8 mouse cellular contexts compared by ENCODE assay signal in the genomic region with DNA sequence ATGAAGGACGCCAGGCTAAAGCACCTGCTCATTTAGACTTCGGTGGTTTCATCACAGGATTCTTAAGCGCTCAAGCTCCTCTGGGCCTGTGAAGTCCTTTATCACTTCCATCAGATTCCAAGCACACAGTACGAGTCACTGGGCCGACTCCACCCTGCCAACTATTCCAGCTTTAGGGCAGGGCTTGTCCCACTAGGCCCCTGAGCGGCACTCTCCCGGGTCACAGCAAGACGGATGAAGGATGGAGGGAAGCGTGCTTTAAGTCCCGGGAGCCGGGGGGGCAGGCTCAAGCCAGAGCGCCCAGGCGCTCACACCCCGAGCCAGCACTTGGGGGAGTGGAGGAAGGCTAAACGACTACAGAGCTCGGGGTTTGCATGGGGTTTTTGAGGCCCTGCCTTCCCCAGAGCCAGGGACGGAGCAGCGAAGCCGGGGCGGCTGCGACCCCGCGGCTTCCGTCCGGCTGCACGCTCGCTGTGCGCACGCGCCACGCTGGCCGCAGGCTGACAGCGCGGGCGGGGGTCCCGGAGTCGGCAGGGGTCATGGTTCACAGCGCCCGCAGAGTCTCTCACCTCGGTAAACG. TPM values are rescaled to one million over a fixed set of nuclear protein-coding genes. Genes with fewer than 3 reads are reported as not detected.
DNase-seq lines count a peak whose midpoint lies in the region; ATAC-seq lines count a peak whose summit lies in the region.

No protein-coding gene starts in this region.

- H3K27ac ChIP-seq in heart, embryonic 13.5 days (replicated peaks): peak overlapping the region; percentile 95
- peak overlapping the region; percentile 94 for H3K27ac ChIP-seq in limb, embryonic 15.5 days
- H3K27ac ChIP-seq in neural tube, embryonic 15.5 days (replicated peaks): peak overlapping the region; percentile 51

- H3K36me3 ChIP-seq in heart, embryonic 13.5 days: peaks cover 3% of the 10 kb centered on the region; the same call in 1 of the 2 replicates
- no peaks in the 10 kb centered on the region for H3K36me3 ChIP-seq in limb, embryonic 15.5 days
- H3K36me3 ChIP-seq in neural tube, embryonic 15.5 days: no peaks in the 10 kb centered on the region

- peak; percentile 10 to 23 for DNase-seq in cerebellum, postnatal 25 days
- DNase-seq in cerebellum, adult 18-20 months: no peak
- peak; percentile 34 to 60 for DNase-seq in urinary bladder, postnatal 4 days (ENCODE audit: low spot score in 2 of 2)
- no peak for DNase-seq in urinary bladder, postnatal 25 days (ENCODE audit: low spot score)
- DNase-seq in left cerebral cortex, postnatal 36 days (ENCODE audit: low spot score in 2 of 2): no peak

- H3K9me3 ChIP-seq in heart, embryonic 13.5 days: no peaks in the 10 kb centered on the region
- no peaks in the 10 kb centered on the region for H3K9me3 ChIP-seq in limb, embryonic 15.5 days
- no peaks in the 10 kb centered on the region for H3K9me3 ChIP-seq in neural tube, embryonic 15.5 days (replicated peaks)

- H3K27me3 ChIP-seq in heart, embryonic 13.5 days (replicated peaks): no peaks in the 10 kb centered on the region
- H3K27me3 ChIP-seq in limb, embryonic 15.5 days: no peaks in the 10 kb centered on the region
- H3K27me3 ChIP-seq in neural tube, embryonic 15.5 days (replicated peaks): no peaks in the 10 kb centered on the region

- peak; percentile 53; the same call in 1 of the 2 replicates for ATAC-seq in heart, embryonic 13.5 days (ENCODE audit: extremely low read depth, insufficient number of reproducible peaks, low FRiP score, low TSS enrichment)
- ATAC-seq in limb, embryonic 15.5 days (ENCODE audit: insufficient number of reproducible peaks, low FRiP score, low TSS enrichment, low read depth): peak; percentile 74
- peak; percentile 84 for ATAC-seq in neural tube, embryonic 15.5 days (ENCODE audit: low FRiP score)

- H3K4me2 ChIP-seq in heart, embryonic 13.5 days: peak overlapping the region; percentile 80
- peak overlapping the region; percentile 91 for H3K4me2 ChIP-seq in limb, embryonic 15.5 days
- peak overlapping the region; percentile 84 for H3K4me2 ChIP-seq in neural tube, embryonic 15.5 days

- H3K4me1 ChIP-seq in heart, embryonic 13.5 days: peaks cover 27% of the 10 kb centered on the region
- H3K4me1 ChIP-seq in limb, embryonic 15.5 days: peaks cover 19% of the 10 kb centered on the region
- H3K4me1 ChIP-seq in neural tube, embryonic 15.5 days: peaks cover 14% of the 10 kb centered on the region

- peak overlapping the region; percentile 91 for H3K4me3 ChIP-seq in heart, embryonic 13.5 days
- peak overlapping the region; percentile 84 for H3K4me3 ChIP-seq in limb, embryonic 15.5 days
- peak overlapping the region; percentile 55 for H3K4me3 ChIP-seq in neural tube, embryonic 15.5 days (replicated peaks)

- under 1% methylated on average over 41 of the region's 41 CpGs for WGBS in heart, embryonic 13.5 days
- under 1% methylated on average over 41 of the region's 41 CpGs for WGBS in limb, embryonic 15.5 days
- WGBS in neural tube, embryonic 15.5 days: under 1% methylated on average over 41 of the region's 41 CpGs

- intact Hi-C loops in left cerebral cortex, postnatal 36 days (cut with DNase I): no loop called here

- H3K9ac ChIP-seq in heart, embryonic 13.5 days: peak overlapping the region; percentile 89
- peak overlapping the region; percentile 86 for H3K9ac ChIP-seq in limb, embryonic 15.5 days
- peak overlapping the region; percentile 47 for H3K9ac ChIP-seq in neural tube, embryonic 15.5 days (replicated peaks)

RNA-seq across cellular contexts. Expression of a gene that starts 0.5 kb away (rescaled TPM):
- 42.7 and 47.9 TPM in 2 replicates for polyA plus RNA-seq in heart, embryonic 13.5 days (2015; fragmentation: Nextera tagmentation; extraction: Ambion mirVana)
- 35.4 and 38.1 TPM in 2 replicates for polyA plus RNA-seq in limb, embryonic 15.5 days (2015; fragmentation: Nextera tagmentation; extraction: Ambion mirVana)
- polyA plus RNA-seq in neural tube, embryonic 15.5 days (2015; fragmentation: Nextera tagmentation; extraction: Ambion mirVana): 3.7 and 11.2 TPM in 2 replicates
- 10 to 100 TPM; 12.1 to 12.5 TPM for total RNA-seq in left cerebral cortex, postnatal 36 days (2021)

RNA-seq across cellular contexts. Expression of a gene that starts 22.8 kb away (rescaled TPM):
- polyA plus RNA-seq in heart, embryonic 13.5 days (2015; fragmentation: Nextera tagmentation; extraction: Ambion mirVana): 1.7 and 2.4 TPM in 2 replicates
- 5.6 TPM in 2 replicates for polyA plus RNA-seq in limb, embryonic 15.5 days (2015; fragmentation: Nextera tagmentation; extraction: Ambion mirVana)
- polyA plus RNA-seq in neural tube, embryonic 15.5 days (2015; fragmentation: Nextera tagmentation; extraction: Ambion mirVana): 14.8 and 15.0 TPM in 2 replicates
- total RNA-seq in left cerebral cortex, postnatal 36 days (2021): 1 to 10 TPM; 6.9 to 7.9 TPM

Comparison
In these comparisons a context has a peak if more than half of its experiments do, and no peak if none do; other contexts are left out.
1. DNase-seq: peak in cerebellum, postnatal 25 days (2 of 2) and urinary bladder, postnatal 4 days (2 of 2); none in cerebellum, adult 18-20 months (0 of 2), urinary bladder, postnatal 25 days (single experiment) and left cerebral cortex, postnatal 36 days (0 of 2).
2. Peak in every context shown above with its lines, with median percentiles within 50 percentile points of each other: ATAC-seq, H3K27ac ChIP-seq, H3K4me2 ChIP-seq, H3K4me3 ChIP-seq and H3K9ac ChIP-seq.